Mouse (Mus musculus): Measurements from ENCODE around the gene Hoxc4.
A peak's percentile ranks its signal among the peaks of the same experiment; 100 is the strongest.

The Hoxc4 gene

DNA sequence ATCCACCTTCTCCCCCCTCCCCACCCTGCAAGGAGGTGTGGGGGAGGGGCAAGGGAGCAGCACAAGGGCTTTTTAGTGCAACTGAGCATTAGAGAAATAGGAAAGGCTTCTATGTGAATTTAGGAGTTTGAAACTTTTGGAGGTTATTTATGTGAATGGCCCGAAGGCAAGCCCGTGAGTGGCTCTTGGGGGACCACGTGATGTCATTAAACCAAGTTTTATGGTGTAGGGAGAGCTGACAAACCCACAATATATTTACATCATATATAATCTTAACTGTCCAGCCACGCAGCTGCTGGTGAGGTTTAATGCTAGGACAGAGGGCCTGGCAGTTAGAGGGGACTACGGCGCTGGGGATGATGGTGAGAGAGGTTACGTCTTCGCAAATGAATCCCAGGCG, at the start of gene Hoxc4:
Gene Hoxc4 (plus strand): TSS at position 299 of the 400 bp plus-strand sequence.
- DNase-seq (ENCODE audit: low spot score in 2 of 2), result no peak

DNA sequence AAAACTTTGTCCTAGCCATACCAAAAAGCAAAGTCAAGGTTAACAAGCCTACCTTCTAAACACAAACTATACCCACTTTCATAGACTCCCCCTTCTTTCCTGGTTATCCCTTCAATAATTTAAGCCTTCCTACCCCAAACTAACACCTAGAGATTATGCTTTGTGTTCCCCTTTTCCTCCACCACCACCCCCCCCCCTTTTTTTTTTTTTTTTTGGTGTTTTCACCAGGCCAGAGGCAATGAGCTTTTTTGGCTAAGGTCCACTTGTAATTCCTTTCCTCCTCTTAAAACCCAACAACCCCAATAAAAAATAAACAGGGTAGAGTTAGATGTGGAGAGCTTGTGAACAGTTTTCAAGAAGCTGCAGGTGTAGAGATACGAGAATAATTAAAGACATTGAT, 49.4 kb upstream of the Hoxc4 start:
- no peak for DNase-seq (ENCODE audit: low spot score in 2 of 2)

- DNase-seq (ENCODE audit: low spot score in 2 of 2), result no peak
Measured at GRCm38 (mm10) chr15:102970740-102971139, 48.0 kb upstream of the Hoxc4 start.

GRCm38 (mm10) chr15:102972254-102972653, 46.5 kb upstream of the Hoxc4 start:
- no peak for DNase-seq (ENCODE audit: low spot score in 2 of 2)

DNA sequence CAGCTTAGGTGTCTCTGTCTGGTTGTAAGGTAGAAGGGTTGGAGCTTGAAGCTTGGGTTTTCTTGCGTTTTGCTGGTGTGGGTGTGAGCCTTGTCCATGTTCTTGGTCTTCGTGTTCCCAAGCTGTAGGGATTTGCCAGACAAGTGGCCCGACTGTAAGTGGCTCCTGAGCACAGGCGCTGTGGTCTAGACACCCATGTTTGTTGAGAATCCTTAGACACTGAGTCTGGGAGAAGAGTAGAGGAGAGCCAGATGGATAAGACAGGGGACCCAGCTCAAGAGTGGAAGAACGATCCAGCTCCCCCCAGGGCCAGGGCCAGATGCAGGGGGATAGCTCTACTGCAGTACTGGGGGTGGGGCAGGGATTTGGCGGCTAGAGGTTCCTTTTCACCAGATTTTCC, 46.0 kb upstream of the Hoxc4 start:
- DNase-seq (ENCODE audit: low spot score in 2 of 2), result no peak

DNA sequence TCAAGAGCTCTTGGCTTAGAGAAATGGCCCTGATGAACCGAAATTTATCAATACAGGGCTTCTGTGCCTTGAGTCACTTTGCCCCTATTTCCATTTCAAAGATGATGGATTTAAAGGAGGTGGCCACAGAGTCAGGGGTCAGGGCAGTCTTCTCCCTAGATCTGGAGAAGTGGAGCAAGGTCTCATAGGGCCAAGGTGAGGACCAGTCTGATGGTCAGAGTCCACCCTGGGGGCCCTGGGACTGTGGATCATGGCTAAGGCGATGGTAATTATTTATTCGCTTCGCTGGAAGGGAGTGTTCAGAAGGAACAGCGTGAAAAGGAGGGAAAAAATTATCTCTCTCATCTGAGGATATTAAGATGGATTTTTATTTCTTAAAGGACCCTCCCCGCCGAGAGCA, 43.7 kb upstream of the Hoxc4 start:
- no peak for DNase-seq (ENCODE audit: low spot score in 2 of 2)

GRCm38 (mm10) chr15:102975688-102976111, 43.0 kb upstream of the Hoxc4 start:
- no peak for DNase-seq (ENCODE audit: low spot score in 2 of 2)

DNA sequence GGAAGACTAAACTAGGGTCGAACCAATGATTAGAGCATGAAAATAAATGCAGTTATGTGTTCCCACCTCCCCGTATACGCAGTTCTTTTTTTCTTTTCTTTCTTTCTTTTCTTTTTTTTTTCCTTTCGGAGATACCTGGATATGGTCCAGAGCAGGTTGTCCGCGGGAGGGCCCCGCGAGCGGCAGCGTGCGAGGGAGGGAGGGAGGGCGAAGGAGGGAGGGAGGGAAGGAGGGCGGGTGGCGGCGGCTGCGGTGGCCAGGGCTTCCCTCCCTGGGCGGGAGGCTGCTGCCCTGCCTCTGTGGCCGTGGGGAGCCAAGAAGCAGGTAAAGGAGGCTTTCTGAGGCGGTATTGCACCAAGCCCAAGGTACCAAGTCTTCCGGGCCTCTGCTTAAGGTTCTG, 42.6 kb upstream of the Hoxc4 start, which contains the start of gene Hoxc9:
Gene Hoxc9 (plus strand): TSS at position 269 of the 400 bp plus-strand sequence.
- no peak for DNase-seq (ENCODE audit: low spot score in 2 of 2)

GRCm38 (mm10) chr15:102976631-102977422, 41.9 kb upstream of the Hoxc4 start:
- DNase-seq (ENCODE audit: low spot score in 2 of 2), result no peak

GRCm38 (mm10) chr15:102977423-102977974, 41.2 kb upstream of the Hoxc4 start:
- DNase-seq (ENCODE audit: low spot score in 2 of 2), result no peak

- DNase-seq (ENCODE audit: low spot score in 2 of 2), result no peak
Measured at GRCm38 (mm10) chr15:102978615-102979515, 39.9 kb upstream of the Hoxc4 start.

DNA sequence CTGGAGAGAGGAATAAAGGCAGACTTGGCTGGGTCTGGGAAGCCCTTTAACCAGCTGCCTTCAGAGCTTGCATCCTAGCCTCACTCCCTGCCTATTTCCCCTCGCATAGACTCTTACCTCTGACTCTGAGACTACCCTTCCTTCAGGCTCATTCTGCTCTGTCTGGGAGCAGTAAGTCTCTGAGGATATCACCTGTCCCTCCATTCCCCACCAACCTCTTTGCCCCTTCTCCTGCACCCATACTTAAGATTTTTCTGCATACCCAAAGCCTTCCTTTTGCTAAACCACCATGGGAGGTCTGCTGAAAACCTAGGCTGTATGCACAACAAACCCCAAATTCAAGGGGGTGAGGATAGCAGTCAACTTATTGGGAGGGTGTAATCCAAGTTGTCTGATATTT, 38.8 kb upstream of the Hoxc4 start:
- DNase-seq (ENCODE audit: low spot score in 2 of 2), result no peak

GRCm38 (mm10) chr15:102980352-102980751, 38.4 kb upstream of the Hoxc4 start:
- DNase-seq (ENCODE audit: low spot score in 2 of 2), result no peak

GRCm38 (mm10) chr15:102980912-102981311, 37.8 kb upstream of the Hoxc4 start:
- DNase-seq (ENCODE audit: low spot score in 2 of 2), result no peak

DNA sequence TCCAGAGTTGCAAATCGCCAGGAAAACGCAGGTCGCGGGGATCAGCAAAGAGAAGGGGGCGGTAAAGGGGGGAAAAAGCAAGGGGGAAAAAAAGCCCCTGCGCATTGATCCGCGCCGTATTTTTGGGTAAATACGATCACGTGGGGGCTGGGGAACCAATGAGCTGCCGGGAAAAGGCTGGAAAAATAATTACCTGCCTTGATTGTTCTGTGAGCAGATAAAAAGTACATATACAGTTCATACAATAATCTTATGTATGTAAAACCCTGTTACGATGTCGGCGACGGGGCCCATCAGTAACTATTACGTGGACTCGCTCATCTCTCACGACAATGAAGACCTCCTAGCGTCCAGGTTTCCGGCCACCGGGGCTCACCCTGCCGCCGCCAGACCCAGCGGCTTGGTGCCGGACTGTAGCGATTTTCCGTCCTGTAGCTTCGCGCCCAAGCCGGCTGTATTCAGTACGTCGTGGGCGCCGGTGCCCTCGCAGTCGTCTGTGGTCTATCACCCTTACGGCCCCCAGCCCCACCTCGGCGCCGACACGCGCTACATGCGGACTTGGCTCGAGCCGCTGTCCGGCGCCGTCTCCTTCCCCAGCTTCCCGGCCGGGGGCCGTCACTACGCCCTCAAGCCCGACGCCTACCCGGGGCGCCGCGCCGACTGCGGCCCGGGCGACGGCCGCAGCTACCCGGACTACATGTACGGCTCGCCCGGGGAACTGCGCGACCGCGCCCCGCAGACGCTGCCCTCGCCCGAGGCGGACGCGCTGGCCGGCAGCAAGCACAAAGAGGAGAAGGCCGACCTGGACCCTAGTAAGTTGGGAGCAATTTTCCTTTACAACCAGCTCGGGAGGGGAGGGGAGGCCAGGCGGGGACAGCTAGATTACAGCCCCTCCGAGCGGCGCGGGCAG, 37.1 kb upstream of the Hoxc4 start:
- DNase-seq (ENCODE audit: low spot score in 2 of 2), result no peak

GRCm38 (mm10) chr15:102983716-102984115, 35.0 kb upstream of the Hoxc4 start:
- DNase-seq (ENCODE audit: low spot score in 2 of 2), result no peak

DNA sequence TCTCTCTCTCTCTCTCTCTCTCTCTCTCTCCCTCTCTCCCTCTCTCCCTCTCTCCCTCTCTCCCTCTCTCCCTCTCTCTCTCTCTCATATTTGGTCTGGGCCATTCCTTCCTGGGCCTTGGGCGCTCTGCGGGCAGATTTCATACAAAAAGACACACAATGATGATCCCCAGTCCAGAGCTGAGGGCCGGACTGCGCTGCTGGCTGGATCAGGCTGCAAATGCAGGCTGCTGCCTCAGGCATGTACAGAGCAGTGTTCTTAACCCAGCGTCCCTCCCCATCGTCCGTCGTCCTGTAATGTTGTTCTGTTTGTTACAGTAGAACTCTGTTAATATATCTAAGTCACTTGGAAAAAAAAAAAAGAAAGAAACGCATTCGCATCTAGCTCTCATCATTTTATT, 34.2 kb upstream of the Hoxc4 start:
- no peak for DNase-seq (ENCODE audit: low spot score in 2 of 2)

DNA sequence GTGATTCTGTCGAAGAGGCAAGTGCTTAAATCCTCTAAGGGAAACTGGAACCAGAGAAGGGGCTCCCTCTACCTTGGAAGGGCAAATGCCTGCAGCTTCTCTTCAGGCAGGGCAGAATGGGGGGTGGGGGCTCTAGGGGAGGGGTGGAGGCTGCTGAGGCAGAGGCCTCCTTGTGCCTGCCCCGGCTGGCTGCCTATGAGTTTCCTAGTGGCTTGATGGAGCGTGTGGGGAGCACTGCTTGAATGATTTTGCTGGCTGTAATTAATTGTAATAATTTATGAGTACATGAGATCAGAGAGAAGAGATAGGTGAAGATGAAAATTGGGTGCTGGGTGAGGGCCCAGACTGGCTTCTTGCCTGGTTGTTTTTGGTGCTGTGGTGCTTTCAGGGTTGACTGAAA, 33.8 kb upstream of the Hoxc4 start:
- DNase-seq (ENCODE audit: low spot score in 2 of 2), result no peak

- DNase-seq (ENCODE audit: low spot score in 2 of 2), result peak; percentile 78 to 94
Measured at GRCm38 (mm10) chr15:102987124-102987833, 31.5 kb upstream of the Hoxc4 start.

GRCm38 (mm10) chr15:102988078-102988477, 30.7 kb upstream of the Hoxc4 start:
- no peak for DNase-seq (ENCODE audit: low spot score in 2 of 2)

Measured in spleen, postnatal 4 days (tissue).